Mouse (Mus musculus): Measurements from ENCODE around the gene Malrd1.
"Not testable (repeated sequence)": the region's sequence is repeated elsewhere in the genome, so short reads cannot be mapped to it uniquely, and the experiment has no call there.

Malrd1 gene

DNA sequence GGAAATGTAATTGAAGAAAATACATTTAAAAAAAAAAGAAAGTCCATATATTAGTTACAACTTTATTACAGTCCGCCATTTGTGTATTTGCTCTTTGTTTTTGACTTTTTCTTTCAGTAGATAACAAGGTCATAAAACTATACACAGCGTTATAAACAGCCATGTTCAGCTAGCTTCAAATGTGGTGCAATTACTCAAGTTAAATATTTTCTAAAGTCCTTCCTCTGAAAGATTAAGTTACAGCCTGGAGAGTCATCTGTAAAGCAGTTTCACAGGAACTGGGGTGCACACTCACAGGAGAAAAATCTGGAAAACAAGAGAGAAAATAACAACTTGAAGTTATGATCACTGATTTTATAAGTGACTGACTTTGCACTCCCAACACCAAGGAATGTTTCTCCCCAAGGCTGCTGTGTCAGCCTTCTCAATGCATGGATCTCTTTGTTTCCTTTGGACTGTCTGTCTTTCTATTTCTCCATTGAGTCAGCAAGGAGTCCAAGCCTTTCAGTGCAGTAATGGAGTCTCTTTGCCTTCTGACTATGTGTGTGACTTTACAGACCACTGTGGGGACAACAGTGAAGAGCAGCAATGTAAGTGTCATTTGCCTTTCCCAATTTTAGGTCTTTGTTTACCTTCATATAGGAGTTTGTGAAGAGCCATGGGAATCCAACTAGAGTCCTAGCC, at the start of gene Malrd1:
Gene Malrd1 (plus strand): TSS at position 239 of the 684 bp plus-strand sequence.
- DNase-seq (ENCODE audit: low spot score in 2 of 2): no peak

DNA sequence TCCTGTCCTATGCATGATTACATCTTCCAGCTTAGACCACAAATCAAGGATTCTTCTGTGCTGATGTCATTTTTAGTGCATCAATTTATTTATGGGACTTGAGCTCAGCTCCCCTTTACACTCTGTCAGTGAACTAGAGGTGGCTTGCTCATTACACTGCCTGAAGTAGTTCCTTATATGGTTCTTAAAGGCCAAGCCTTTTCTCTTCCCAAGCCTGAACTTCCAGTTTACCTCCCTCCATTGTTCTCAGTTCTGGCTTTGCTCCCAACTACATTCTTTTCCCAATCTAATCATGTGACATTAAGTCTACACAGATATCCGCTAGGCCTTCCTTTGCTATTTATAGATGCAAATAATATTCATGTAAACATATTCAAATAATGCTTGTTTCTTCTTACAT, 12.4 kb downstream of the Malrd1 start:
- no peak for DNase-seq (ENCODE audit: low spot score in 2 of 2)

DNA sequence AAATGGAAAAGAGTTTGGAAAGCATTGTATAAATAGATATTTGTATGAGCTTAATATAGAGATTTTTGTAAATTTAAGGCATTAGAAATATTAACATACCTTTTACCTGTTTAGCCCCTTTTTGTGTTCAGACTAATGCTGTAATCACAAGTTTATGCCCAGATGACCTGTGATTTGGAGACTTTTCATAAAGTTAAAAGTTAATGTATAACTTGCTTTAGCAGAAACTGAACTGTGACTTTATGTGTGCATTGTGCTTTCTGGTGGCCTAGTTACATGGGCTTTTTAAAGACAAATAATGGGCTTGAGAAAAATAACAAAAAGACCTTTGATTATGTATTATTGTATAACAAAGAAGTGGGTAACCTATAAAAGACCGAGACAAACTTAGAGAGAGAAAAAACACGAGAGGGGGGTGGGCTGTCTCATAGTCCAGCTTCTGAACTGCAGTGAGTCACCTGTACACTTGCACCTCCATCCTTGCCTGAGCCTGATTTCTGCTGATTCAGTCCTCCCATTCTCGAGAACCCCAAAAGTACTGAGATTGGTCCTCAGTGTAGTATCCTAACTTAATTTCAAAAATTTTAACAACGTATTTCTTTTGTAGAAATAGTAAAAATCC, 87.2 kb downstream of the Malrd1 start:
- DNase-seq (ENCODE audit: low spot score in 2 of 2): no peak

DNA sequence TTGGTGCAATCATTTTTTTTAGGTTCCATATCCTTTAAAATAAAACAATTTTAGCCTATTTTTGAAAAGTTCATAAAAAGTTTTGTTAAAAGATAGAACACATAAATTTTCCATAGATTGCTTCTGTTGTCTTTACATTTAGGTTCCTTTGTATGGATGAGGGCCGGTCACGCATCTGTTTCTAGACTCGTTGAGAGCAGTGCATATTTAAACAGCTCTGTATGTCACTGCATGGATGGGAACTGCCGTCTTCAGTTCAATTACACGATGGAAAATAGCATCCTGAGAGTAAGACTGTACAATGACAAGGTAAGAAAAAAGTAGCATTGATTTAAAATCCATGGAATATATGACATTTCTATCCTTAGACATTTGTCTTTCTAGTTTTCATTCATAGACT, 87.7 kb downstream of the Malrd1 start:
- no peak for DNase-seq (ENCODE audit: low spot score in 2 of 2)

DNA sequence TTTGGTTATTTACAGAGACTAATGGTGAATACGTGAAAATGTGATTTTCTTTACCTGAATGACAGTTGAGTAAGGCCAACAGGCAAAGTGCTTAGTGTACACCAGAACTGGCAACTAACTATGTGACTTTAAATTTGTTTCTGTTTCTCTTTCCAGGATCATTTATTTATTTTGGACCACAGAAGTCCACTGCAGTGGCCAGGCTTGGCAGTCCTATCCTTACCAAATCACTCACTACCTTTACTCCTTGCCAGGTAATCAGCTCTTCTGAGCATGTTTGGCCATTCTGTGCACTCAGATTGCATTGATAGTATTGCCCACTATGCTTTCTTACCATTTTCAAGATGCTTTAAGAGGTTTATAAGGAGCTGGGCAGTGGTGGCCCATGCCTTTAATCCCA, 109.5 kb downstream of the Malrd1 start:
- no peak for DNase-seq (ENCODE audit: low spot score in 2 of 2)

DNA sequence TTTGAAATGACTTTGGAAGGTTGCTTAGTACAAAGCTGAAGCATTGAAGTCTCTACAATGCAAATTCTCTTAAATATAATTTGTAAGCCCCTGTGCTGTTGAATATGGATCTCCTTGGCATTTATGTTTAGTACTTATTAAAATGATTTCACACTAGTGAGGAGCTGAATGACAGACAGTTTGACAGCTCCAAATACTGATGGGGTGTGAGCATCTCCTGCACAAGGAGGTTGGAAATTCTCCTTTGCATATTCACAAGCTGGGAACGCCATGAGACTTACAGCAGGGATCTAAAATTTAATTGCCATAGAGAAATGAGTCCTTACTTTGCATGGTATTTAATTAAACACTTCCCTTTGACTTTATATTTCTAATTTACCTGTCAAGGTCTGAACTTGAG, 117.6 kb downstream of the Malrd1 start:
- no peak for DNase-seq (ENCODE audit: low spot score in 2 of 2)

DNA sequence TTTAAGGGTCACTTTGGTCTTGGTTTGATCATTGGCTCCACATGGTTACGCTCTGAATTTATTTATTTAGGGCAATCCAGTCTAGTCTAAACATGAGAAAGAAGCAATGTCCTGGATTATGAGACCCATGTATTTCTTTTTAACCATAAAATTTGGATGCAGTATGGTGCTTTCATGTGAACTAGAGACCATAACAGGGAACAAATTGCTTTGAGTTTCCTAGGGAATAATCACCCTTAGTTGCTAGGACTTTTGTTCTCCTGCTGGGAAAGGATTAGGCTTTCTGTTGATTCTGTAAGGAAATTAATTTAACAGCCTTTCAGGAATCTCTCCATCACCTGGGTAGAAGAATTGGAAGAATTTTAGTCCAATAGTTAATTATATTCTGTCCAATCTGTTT, 130.1 kb downstream of the Malrd1 start:
- no peak for DNase-seq (ENCODE audit: low spot score in 2 of 2)

DNA sequence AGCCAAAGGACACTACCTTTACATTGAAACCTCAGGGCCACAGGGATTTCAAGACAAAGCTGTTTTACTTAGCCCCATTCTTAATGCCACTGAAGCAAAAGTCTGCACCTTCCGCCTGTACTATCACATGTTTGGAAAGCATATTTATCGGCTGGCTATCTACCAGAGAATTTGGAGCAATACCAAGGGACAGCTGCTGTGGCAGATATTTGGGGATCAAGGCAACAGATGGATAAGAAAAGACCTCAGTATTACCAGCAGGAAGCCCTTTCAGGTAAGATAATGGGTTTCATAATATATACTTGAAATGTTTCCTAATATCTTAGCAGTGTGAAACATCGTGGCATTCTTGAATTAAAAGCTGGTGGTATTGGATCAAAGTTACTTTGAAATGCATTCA, 176.7 kb downstream of the Malrd1 start:
- DNase-seq (ENCODE audit: low spot score in 2 of 2): no peak

DNA sequence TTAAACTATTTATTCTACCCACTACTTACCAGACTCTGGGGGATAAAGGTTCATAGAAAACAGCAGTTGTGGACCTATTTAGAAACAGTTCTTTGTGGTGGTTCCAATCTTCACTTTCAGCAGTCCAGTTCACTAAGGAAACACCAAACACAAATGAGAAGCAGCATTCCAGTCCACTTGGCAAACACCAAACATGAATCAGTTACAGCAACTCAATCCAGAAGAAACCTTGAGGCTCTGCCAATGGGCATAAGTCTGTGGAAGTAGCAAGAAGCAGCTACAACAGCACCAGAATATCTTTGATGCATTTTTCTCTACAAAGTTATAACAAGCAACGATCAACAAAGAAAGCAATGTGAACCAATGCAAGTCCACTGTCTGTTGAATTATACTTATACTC, 214.7 kb downstream of the Malrd1 start:
- peak in 1 of 2 experiments; percentile 14 for DNase-seq (ENCODE audit: low spot score in 2 of 2)

DNA sequence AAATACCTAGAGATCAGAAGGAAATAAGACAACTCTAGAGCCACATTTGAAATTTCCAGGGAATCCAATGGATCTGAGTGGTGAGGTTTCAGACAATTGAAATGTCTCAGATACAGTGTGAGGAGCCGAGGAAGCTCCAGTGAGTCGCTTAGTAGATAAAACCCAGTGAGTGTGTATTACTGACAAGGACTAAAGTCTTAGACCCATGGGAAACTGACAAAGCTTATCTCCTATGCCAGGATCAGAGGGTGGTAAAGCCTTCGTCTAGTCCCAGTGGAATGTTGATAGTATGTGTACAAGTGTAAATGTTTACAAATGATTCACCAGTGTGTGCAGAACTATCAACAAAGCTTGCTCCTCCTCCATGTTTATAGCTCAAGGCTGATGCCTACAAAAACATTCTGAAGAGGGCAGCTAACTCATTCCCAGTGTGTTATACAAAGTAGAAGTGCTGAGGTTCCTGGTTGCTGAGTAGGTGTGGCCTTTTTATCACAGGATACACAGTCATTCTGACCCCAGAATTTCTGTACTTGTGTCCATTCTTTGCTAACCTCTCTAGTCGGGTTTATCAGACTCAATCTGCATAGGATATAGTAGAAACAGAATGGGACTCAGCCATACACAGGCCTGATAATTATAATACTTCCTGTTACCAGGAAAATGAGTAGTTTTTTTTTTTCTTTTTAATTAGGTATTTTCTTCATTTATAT, 218.9 kb downstream of the Malrd1 start:
- DNase-seq (ENCODE audit: low spot score in 2 of 2): no peak

DNA sequence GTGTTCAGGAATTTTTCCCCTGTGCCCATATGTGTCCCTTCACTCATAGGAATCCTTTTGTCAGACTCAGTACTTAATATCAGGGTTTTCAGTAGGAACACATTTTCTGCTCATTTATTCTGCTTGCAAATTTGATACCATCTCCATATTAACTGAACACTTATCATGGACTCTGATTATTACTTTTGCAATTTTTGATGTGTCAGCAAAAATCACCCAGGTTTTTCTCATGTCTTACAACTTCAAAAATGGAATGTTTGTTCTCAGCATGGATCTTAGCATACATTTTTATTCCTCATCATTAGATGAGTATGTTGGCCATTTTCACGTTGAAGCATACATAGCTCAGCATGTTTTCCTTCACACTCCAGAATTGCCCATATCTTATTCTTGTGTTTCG, 258.5 kb downstream of the Malrd1 start:
- DNase-seq (ENCODE audit: low spot score in 2 of 2): no peak

DNA sequence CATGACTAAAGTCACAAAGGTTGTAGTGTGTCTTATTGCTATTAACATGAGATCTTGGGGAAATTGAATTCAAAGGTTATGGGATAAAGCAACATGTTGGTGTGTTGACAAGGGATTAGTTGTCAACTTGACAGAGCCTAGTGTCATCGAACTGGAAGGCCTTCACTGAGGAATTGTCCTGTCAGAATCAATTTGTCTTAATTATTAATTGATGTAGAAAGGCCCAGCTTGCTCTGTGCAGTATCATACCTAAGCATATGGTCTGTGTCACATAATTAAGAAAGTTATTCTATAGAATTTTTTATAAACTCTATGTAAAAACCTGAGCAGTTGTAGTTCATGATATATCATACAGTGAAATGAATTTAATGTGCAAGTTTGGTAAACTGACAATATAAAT, 289.4 kb downstream of the Malrd1 start:
- no peak for DNase-seq (ENCODE audit: low spot score in 2 of 2)

DNA sequence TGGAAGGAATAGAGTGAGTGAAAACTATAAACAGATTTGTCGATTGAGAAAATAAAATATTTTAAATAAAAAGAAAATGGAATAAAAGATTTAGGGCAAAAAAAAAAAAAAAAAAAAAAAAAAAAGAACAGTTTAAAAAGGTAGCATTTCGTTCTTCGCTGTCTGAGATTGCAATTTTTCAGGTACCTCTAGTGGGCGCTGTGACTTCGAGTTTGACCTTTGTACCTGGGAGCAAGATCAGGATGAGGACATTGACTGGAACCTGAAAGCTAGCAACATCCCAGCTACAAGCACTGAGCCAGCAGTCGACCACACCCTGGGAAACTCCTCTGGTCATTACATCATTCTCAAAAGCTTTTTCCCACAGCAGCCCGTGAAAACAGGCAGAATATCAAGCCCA, 343.1 kb downstream of the Malrd1 start:
- DNase-seq (ENCODE audit: low spot score in 2 of 2): no peak

DNA sequence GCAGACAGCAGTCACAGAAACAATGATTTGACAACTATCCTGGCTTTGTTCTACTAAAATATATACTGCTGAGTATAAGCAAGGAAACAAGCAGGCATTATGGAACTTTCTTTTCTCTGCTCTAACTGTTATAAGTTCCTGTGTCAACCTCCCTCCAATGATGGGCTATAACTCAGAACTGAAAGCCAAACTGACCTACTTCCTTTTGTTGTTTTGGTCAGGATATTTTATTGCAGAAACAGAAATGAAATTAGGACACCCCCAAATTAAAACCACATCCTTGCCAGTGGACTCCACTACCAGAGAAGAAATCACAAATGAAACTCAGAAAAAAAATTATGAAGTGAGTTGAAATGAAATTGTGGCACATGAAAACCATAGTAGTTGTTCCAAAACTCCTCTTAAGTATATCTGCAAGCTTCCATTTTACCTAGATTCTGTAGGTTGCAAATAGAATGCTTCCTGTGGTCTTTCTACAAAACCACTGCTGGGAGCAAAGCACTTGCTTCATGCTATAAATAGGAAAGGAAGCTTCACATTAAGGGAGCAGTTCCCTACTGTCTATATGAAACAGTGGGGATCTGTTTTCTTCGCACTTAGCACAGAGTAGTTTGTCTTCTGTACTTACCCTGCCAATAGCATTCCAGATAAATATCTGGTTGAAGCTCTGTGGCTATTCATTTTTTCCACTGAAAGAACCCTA, 367.3 kb downstream of the Malrd1 start:
- no peak for DNase-seq (ENCODE audit: low spot score in 2 of 2)

DNA sequence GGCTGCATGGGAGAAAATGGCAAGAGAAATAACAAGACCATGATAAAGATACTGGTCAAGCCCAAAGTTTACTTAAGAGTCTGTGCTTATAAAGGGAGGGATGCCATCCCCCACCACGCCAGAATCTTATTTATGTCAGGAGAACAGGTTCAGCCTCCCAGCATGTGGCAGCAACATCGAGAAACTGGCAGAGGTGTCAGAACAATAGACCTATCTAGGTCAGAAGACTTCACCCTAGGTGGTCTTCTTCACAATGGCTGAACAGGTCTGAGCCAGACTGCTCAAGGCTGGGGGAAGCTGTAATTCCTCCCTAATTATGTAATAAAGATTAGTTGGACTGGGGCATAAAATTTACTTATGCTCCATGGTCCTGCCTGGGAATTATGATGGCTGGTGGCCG, 399.2 kb downstream of the Malrd1 start:
- DNase-seq (ENCODE audit: low spot score in 2 of 2): no peak

DNA sequence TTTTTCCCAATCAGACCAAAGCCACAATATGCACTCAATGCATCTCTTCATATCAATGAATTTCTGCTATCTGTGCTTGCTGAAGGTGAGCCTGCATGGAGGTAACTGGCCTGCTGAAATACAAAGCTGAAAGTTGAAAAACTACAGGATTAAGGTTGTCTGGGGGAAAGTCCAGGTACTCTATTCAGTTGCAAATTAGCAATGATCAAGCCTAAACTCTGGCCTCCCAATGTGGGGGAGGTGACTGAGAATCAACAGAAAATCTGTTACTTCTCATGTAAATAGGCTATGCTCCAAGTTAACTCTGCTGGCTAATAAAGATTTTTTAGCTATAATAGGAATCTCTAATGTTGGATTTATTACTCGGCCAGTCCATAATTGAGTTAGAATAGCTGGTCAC, 399.8 kb downstream of the Malrd1 start:
- DNase-seq (ENCODE audit: low spot score in 2 of 2): no peak

DNA sequence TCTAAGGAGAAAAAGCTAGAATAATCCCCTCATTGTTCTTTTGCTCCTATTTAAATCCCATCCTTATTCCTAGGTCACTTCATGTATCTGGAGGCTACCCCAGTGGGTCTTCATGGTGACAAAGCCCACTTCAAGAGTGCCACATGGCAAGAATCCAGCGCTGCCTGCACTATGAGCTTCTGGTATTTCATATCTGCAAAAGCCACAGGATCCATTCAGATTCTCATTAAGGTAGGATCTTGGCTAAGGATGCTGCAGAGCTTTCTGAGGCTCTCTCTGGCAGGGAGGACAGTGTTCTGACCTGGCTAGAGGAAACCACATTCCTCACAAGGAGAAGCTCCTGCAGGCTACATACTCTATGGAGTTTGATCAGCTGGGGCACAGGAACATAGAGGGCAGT, 405.2 kb downstream of the Malrd1 start:
- no peak for DNase-seq (ENCODE audit: low spot score in 2 of 2)

DNA sequence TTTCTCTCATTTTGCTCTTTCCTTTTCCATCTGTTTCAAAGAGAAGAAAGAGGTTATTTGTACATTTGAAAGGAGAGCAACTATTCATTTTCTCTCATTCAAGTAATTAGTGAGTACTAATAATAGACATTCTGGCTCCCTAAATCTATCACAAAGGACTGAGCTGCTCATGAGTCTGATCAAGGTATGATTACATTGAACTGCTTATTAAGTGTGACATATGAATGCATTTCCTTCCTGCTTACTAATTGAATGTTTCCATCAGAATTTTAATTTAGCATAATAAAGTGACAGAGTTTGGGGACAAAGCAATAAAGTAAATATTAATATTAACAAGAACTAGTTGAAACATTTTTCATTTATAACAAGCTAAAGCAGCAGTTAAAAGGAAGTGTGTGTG, 405.6 kb downstream of the Malrd1 start:
- DNase-seq (ENCODE audit: low spot score in 2 of 2): no peak

DNA sequence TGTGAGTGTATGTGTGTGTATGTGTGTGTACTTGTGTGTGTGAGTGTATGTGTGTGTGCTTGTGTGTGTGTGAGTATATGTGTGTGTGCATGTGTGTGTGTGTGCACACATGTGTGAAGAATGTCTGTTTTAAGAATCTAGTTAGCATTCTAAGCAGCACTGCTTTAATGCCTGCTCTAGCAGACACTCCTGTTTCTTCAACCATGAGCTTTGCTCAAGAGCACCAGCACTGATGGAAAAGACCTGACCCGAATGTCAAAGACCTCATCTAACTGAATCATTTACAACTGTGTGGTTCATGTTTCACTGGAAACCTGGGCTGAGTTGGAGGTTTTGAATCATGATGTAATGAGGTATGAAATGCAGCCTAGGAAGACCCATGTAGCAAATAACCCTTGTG, 406.1 kb downstream of the Malrd1 start:
- no peak for DNase-seq (ENCODE audit: low spot score in 2 of 2)

DNA sequence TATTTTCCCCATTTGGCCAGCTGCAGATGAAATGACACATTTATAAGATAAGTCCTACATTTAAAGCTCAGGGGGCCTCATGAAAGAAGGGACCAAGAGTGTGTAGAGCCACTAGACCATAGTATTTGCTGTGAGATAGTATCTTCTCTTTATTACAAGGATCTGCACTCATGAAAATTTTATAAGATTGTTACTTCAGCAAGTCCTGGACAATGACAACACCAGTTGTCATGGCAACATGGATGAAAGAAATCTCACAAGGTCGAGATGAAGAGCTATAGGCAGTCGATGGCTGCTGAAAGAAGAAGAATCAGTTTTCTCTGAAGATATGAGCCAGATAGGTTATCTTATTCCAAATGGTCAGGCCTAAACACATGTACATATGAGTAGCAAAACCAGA, 476.6 kb downstream of the Malrd1 start:
- DNase-seq (ENCODE audit: low spot score in 2 of 2): no peak

DNA sequence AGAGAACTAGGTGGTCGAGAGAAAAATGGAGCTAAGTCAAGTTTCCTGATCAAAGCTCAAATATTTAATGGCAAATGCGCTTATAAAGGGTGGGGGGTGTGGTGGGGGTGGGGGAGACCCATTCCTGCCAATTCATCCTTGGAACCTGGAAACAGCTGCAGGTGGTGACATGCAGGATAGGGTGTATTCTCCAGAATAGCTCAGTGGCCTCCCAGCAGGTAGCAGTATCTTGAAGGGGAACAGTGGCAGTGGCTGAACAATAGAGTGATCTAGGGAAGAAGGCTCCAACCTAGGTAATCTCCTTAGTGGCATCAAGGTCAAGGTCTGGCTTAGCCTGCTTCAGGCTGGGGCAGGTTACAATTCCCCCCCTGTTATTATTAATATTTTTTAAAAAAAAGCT, 490.8 kb downstream of the Malrd1 start:
- DNase-seq (ENCODE audit: low spot score in 2 of 2): not testable (repeated sequence)

DNA sequence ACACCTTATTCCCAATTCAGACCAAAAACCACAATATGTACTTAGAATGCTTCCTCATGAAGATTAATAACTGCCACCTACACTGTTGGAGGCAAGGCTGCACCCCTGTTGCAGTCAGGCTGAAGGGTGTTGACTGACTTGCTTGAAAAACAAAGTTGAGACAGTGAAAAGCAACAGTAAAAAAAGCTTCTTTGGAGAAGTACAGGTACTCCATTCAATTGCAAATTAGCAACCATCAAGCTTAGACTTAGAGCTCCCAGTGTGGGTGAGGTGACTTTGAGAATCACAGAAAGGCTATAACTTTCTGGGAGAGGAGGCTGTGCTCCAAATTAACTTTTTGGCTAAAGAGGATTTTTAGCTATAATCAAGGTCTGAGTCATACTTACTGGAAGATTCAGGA, 491.4 kb downstream of the Malrd1 start:
- not testable (repeated sequence) for DNase-seq (ENCODE audit: low spot score in 2 of 2)

DNA sequence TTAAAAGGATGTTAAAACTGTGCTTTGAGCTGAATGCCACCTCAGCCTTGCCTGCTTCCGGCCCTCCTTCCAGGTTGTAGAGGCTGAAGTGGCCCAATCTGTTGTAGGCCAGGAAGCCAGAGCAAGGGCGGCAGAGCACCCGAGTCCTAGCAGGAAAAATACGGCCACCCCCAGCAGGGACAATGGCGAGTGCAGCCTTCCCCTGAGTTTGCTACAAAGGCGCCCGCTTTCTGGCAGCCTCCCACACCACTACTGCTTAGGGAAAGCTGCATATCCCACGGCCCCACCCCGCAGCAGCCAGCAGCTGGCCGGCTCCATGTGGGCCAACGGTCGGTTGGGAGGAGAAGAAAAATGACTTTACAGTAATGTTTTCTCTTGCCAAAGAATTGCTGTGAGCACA, 503.5 kb downstream of the Malrd1 start:
- no peak for DNase-seq (ENCODE audit: low spot score in 2 of 2)

Data from right cerebral cortex, adult 2 months (tissue).